Mouse (Mus musculus) G1E (cell line): ENCODE data around the gene Hus1b. TPM values are rescaled to one million over a fixed set of nuclear protein-coding genes. Genes with fewer than 3 reads are reported as not detected.
A peak's percentile ranks its signal among the peaks of the same experiment; 100 is the strongest.

Experiments used
- ATAC-seq: 2 replicates; pipeline ENCODE4 v1.8.0; 2016; ENCODE audit warnings: mild to moderate bottlenecking; ENCODE audit not compliant: insufficient number of reproducible peaks, poor library complexity, low FRiP score, severe bottlenecking; ENCODE audit errors: extremely low read depth
- DNase-seq: peaks from one replicate; pipeline ENCODE4 v3.0.0; 2012; ENCODE audit warnings: low spot score
- H3K27me3 ChIP-seq: 2 replicates; pipeline ENCODE4 v1.6.1; 2012; ENCODE audit warnings: mild to moderate bottlenecking, low read length, inconsistent platforms; ENCODE audit not compliant: insufficient read depth
- H3K36me3 ChIP-seq: replicated peaks from 2 replicates; pipeline ENCODE3; 2012; ENCODE audit warnings: mild to moderate bottlenecking, inconsistent platforms
- H3K4me1 ChIP-seq: 2 replicates; pipeline ENCODE4 v1.6.1; 2012; ENCODE audit warnings: low read depth, low read length, inconsistent platforms, mixed read lengths; ENCODE audit not compliant: insufficient read depth
- H3K4me3 ChIP-seq: 2 replicates; pipeline ENCODE4 v1.5.1; 2012; ENCODE audit warnings: low read depth, mild to moderate bottlenecking, inconsistent platforms, low read length, moderate library complexity, mixed read lengths
- H3K9me3 ChIP-seq: replicated peaks from 2 replicates; pipeline ENCODE4 v1.6.1; 2012; ENCODE audit warnings: inconsistent platforms
- CTCF ChIP-seq: IDR thresholded peaks from 2 replicates; pipeline ENCODE4 v1.5.1; 2012; ENCODE audit warnings: low read depth, low read length, inconsistent platforms, mixed read lengths
- GATA1 ChIP-seq: IDR thresholded peaks from 2 replicates; pipeline ENCODE4 v1.6.1; 2012; ENCODE audit warnings: borderline replicate concordance, low read length, inconsistent platforms, mixed read lengths
- GATA2 ChIP-seq: IDR thresholded peaks from 2 replicates; pipeline ENCODE4 v1.6.1; 2012; ENCODE audit warnings: low read depth, low read length, inconsistent platforms, borderline replicate concordance
- POLR2AphosphoS5 ChIP-seq: IDR thresholded peaks from 2 replicates; pipeline ENCODE4 v1.6.1; 2012; ENCODE audit warnings: low read depth, low read length, inconsistent platforms; ENCODE audit not compliant: insufficient replicate concordance
- TAL1 ChIP-seq: conservative IDR thresholded peaks from 2 replicates; pipeline ENCODE4 v1.6.1; 2012; ENCODE audit warnings: low read depth, low read length, inconsistent platforms, mixed read lengths
- polyA plus RNA-seq: library from polyadenylated mRNA; stranded (reverse); fragments of >175 nt; gene quantifications from 2 replicates; pipeline ENCODE4 v1.2.3, GENCODE M21; 2012
- total RNA-seq, 2 experiments: library from RNA; stranded (forward) in 1 of 2; stranded (reverse) in 1 of 2; fragments of 200-1000 nt in 1 of 2; fragments of >200 nt in 1 of 2; fragmentation: Nextera tagmentation in 1 of 2; gene quantifications; 2 replicates each; pipeline ENCODE4 v1.2.3; 2014 to 2017

The Hus1b gene
- total and polyA plus RNA-seq, 3 experiments, result 0.87 TPM; not detected in 2

- H3K9me3 ChIP-seq, result no peaks in the 10 kb centered on the region
- H3K4me1 ChIP-seq, result no peaks in the 10 kb centered on the region
- no peak overlapping the region for H3K4me3 ChIP-seq
- H3K36me3 ChIP-seq, result no peaks in the 10 kb centered on the region
- DNase-seq, result no peak
- peaks cover 15% of the 10 kb centered on the region for H3K27me3 ChIP-seq
- ATAC-seq, result no peak
- TF ChIP-seq GATA2, result no peak
Measured at GRCm38 (mm10) chr13:30986934-30987455, 39.4 kb upstream of the Hus1b start.

DNA sequence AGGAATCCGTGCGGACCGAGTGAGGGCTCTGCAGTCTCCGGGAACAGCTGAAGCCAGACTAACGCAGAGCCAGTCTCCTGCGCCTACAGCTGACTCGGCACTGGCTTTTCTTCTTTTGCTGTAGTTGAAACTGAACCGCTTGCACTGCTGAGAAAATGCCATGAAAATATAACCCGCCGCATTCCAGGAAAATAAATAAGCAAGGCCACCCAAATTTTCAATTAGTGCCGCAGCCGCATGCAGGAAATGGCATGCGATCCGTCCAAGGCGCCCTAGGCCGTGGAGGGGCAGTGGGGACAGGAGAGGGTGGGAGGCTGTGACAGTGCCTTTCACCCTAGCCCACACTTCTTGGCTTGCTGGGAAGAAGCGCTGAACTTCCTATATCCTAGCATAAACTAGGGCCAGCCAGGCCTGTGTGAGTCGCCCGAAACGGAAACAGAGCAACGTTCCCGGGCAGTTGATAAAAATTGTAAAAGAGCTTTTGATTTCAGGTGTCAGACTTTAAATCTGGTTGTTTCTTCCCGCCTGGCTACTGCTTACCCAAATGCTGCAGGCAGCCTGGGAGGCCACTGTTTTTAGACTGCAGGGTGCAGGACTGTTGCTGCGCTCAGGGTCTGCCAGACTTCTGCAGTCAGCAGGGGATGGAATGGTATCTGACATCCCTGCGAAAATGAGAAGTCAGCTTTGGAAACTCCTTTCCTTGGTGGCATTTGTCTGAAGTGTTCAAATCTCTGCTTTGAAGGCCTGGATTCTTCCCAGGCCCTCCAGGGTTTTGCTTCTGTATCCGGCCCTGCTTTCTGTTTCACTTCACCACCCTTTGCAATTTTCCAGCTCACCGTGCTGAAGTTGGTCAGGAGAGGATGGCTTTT is 38.3 kb upstream of the Hus1b start:
- no peaks in the 10 kb centered on the region for H3K4me1 ChIP-seq
- H3K9me3 ChIP-seq, result no peaks in the 10 kb centered on the region
- H3K4me3 ChIP-seq, result no peak overlapping the region
- H3K27me3 ChIP-seq, result peaks cover 13% of the 10 kb centered on the region
- H3K36me3 ChIP-seq, result no peaks in the 10 kb centered on the region
- ATAC-seq (no peak), DNase-seq (no peak)
- TF ChIP-seq POLR2AphosphoS5 (no peak), CTCF (no peak), TAL1 (no peak), GATA1 (no peak), GATA2 (no peak)

GRCm38 (mm10) chr13:30985275-30985597 is 37.7 kb upstream of the Hus1b start:
- Histone ChIP-seq H3K4me1 (no peaks in the 10 kb centered on the region), H3K27me3 (peaks cover 13% of the 10 kb centered on the region), H3K4me3 (no peak overlapping the region), H3K9me3 (no peaks in the 10 kb centered on the region), H3K36me3 (no peaks in the 10 kb centered on the region)
- no peak for DNase-seq
- ATAC-seq, result no peak
- TF ChIP-seq POLR2AphosphoS5 (no peak), CTCF (no peak), GATA2 (no peak), GATA1 (no peak), TAL1 (no peak)

DNA sequence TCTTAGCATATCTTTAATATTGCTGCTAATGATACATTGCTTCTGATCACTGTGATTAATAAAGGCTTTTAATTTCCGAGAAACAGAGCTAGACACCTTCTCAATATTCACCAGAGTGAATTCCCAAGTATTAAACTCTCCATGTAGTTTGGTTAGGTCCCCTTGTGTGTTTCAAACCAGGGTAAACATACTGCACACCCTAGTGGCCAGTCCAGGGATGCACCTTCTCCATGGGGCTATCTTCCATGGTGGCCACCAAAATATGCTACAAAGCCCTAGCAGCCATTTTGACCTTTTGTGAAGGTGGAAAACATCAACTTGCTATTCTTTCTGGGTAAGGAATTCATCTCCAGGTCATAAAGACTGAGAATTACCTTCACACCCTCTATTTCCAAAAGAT is 34.1 kb upstream of the Hus1b start:
- Histone ChIP-seq H3K27me3 (peaks cover 26% of the 10 kb centered on the region), H3K4me3 (no peak overlapping the region), H3K4me1 (no peaks in the 10 kb centered on the region; the same call in 1 of the 2 replicates), H3K36me3 (no peaks in the 10 kb centered on the region), H3K9me3 (no peaks in the 10 kb centered on the region)
- peak; percentile 58 for DNase-seq
- ATAC-seq, result 0 out of 2 replicates have a peak, but pooled peaks have one; percentile 28
- TF ChIP-seq GATA1 (no peak), POLR2AphosphoS5 (no peak), CTCF (peak; percentile 74), GATA2 (no peak), TAL1 (no peak)

- no peak for TF ChIP-seq CTCF
- TF ChIP-seq GATA1, result no peak
- no peak for TF ChIP-seq POLR2AphosphoS5
- TF ChIP-seq GATA2, result no peak
- TF ChIP-seq TAL1, result no peak
- no peak for ATAC-seq
- peaks cover 17% of the 10 kb centered on the region for H3K27me3 ChIP-seq
- H3K4me3 ChIP-seq, result no peak overlapping the region
- H3K36me3 ChIP-seq, result no peaks in the 10 kb centered on the region
- no peaks in the 10 kb centered on the region for H3K9me3 ChIP-seq
- no peak for DNase-seq
- peaks cover 9% of the 10 kb centered on the region for H3K4me1 ChIP-seq
Measured at GRCm38 (mm10) chr13:30978224-30978623, 30.7 kb upstream of the Hus1b start.

- no peak for TF ChIP-seq POLR2AphosphoS5
- no peak for TF ChIP-seq TAL1
- no peak for TF ChIP-seq CTCF
- TF ChIP-seq GATA1, result no peak
- no peak for TF ChIP-seq GATA2
- no peaks in the 10 kb centered on the region for H3K36me3 ChIP-seq
- H3K9me3 ChIP-seq, result no peaks in the 10 kb centered on the region
- no peak for ATAC-seq
- peaks cover 17% of the 10 kb centered on the region for H3K27me3 ChIP-seq
- H3K4me3 ChIP-seq, result no peak overlapping the region
- DNase-seq, result no peak
- H3K4me1 ChIP-seq, result peaks cover 15% of the 10 kb centered on the region
Measured at GRCm38 (mm10) chr13:30976536-30977084, 29.1 kb upstream of the Hus1b start.
